Mouse (Mus musculus) thymus, adult 2 months (tissue): ENCODE measurements around the gene Lzts2. TPM values are rescaled to one million over a fixed set of nuclear protein-coding genes. Genes with fewer than 3 reads are reported as not detected.

Experiments used
- DNase-seq: peaks from one replicate; pipeline ENCODE4 v3.0.0; 2021
- H3K27ac ChIP-seq: fragments of 200-500 bp; 2 replicates; pipeline ENCODE4 v1.5.1; 2012; ENCODE audit warnings: low read length, control low read depth; ENCODE audit not compliant: control insufficient read depth, insufficient read depth
- H3K27me3 ChIP-seq: fragments of 200-500 bp; 2 replicates; pipeline ENCODE4 v1.6.1; 2012; ENCODE audit warnings: mild to moderate bottlenecking, low read length, moderate library complexity, mixed read lengths; ENCODE audit not compliant: control insufficient read depth, insufficient read depth
- H3K36me3 ChIP-seq: fragments of 200-500 bp; 2 replicates; pipeline ENCODE4 v1.6.1; 2012; ENCODE audit warnings: mild to moderate bottlenecking, low read length, moderate library complexity; ENCODE audit not compliant: control insufficient read depth, insufficient read depth
- H3K4me1 ChIP-seq: fragments of 200-500 bp; replicated peaks from 2 replicates; pipeline ENCODE4 v1.6.1; 2012; ENCODE audit warnings: low read length; ENCODE audit not compliant: control insufficient read depth, insufficient read depth
- H3K4me3 ChIP-seq: fragments of 200-500 bp; 2 replicates; pipeline ENCODE4 v1.5.1; 2012; ENCODE audit warnings: mild to moderate bottlenecking, low read length, control low read depth, moderate library complexity; ENCODE audit not compliant: control insufficient read depth, insufficient read depth
- CTCF ChIP-seq: fragments of 200-500 bp; IDR thresholded peaks from 2 replicates; pipeline ENCODE4 v1.5.1; 2012; ENCODE audit warnings: mild to moderate bottlenecking, control low read depth, low read length, moderate library complexity, borderline replicate concordance; ENCODE audit not compliant: control insufficient read depth, poor library complexity, insufficient read depth; ENCODE audit errors: extremely low read depth
- POLR2A ChIP-seq: fragments of 200-500 bp; IDR thresholded peaks from 2 replicates; pipeline ENCODE4 v1.6.1; 2012; ENCODE audit warnings: mild to moderate bottlenecking, low read length, control low read depth, moderate library complexity; ENCODE audit not compliant: control insufficient read depth, poor library complexity, insufficient read depth; ENCODE audit errors: extremely low read depth
- WGBS: fragments of 180-500 bp; shearing (Covaris S2); methylation state at CpG from one replicate; pipeline ENCODE4 v1.1.7; 2018; 5-methylcytosine and 5-hydroxymethylcytosine counted together
- polyA plus RNA-seq: library from polyadenylated mRNA; depleted of rRNA; stranded (reverse); fragments of >200 nt; gene quantifications from 2 replicates; pipeline ENCODE4 v1.2.3, GENCODE M21; 2012

Lzts2 gene
- polyA plus RNA-seq, 1 experiment: 41.2 TPM

DNA sequence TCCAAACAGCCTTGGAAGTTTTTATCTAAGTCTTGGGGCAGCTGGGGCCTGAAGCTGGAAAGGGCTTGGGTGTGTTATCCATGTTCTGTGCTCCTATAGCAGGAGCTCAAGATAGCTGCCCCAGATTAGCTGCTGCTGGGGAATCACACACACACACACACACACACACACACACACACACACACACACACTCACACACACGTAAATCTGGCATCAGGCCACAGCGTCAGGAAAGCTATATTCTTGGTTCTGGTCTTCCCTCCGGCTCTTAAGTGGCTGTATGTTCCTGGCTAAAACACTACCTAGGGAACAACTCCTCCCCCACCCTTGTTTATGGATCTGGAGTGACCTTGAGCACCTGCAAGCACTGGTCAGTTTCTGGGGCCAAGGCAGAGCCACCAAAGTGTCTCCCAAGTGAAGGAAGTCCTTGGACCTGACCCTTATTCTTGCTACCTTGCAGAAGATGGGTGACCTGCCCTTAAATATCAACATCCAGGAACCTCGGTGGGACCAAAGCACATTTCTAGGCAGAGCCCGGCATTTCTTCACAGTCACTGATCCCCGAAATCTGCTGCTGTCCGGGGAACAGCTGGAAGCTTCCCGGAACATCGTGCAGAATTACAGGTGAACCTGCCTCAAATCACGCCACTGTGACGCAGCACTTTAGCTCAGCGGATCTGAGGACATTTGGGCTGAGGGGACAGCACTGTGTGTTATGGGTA, 34.6 kb downstream of the Lzts2 start:
- H3K27ac ChIP-seq: peak overlapping the region; percentile 88
- H3K36me3 ChIP-seq: peaks cover 6% of the 10 kb centered on the region; the same call in 1 of the 2 replicates
- no peak for DNase-seq
- H3K4me3 ChIP-seq: peak overlapping the region; percentile 76; the same call in 1 of the 2 replicates
- no peak for TF ChIP-seq CTCF
- TF ChIP-seq POLR2A: no peak
- 94% methylated on average over 12 of the region's 12 CpGs for WGBS
- no peaks in the 10 kb centered on the region; the same call in 1 of the 2 replicates for H3K27me3 ChIP-seq
- peaks cover 21% of the 10 kb centered on the region for H3K4me1 ChIP-seq

DNA sequence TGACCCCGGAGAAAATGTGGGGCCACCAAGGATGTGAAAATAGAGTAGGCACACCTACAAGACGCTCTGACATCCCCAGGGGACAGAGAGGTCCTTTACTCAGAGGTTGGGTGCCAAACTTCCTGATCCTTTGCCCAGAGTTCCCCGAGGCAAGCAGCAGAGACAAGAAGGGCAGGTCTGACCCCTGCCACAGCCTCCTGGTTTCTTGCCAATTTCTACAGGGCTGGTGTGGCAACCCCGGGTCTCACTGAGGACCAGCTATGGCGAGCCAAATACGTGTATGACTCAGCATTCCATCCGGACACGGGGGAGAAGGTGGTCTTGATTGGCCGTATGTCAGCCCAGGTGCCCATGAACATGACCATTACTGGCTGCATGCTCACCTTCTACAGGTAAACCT, 35.3 kb downstream of the Lzts2 start:
- Histone ChIP-seq H3K4me3 (no peak overlapping the region), H3K27ac (no peak overlapping the region), H3K36me3 (peaks cover 6% of the 10 kb centered on the region; the same call in 1 of the 2 replicates), H3K27me3 (no peaks in the 10 kb centered on the region; the same call in 1 of the 2 replicates), H3K4me1 (peaks cover 21% of the 10 kb centered on the region)
- no peak for TF ChIP-seq CTCF
- no peak for TF ChIP-seq POLR2A
- WGBS: 90% methylated on average over 9 of the region's 9 CpGs
- DNase-seq: no peak

DNA sequence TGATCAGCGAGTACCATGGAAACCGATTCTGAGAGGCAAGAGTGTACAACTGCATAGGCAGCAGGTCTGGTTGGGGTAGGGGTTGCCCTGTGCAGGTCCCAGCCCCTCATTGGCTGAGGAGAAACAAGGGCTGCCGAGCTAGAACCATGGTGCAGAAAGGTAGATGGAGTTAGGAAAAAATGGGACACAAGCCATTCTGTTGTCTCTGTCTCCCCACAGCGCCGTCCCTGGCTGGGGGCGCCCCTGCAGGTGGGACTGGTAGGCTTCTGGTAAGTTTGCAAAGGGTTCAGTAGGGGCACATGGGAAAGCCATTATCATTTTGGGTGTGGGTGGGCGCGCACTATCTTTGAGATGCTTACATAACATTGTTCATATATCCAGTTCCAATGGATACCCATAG, 39.2 kb downstream of the Lzts2 start:
- Histone ChIP-seq H3K27me3 (no peaks in the 10 kb centered on the region), H3K4me1 (peaks cover 17% of the 10 kb centered on the region), H3K36me3 (peaks cover 6% of the 10 kb centered on the region; the same call in 1 of the 2 replicates), H3K27ac (no peak overlapping the region), H3K4me3 (no peak overlapping the region)
- WGBS: 97% methylated on average over 8 of the region's 8 CpGs
- TF ChIP-seq CTCF (no peak), POLR2A (no peak)
- DNase-seq: no peak

DNA sequence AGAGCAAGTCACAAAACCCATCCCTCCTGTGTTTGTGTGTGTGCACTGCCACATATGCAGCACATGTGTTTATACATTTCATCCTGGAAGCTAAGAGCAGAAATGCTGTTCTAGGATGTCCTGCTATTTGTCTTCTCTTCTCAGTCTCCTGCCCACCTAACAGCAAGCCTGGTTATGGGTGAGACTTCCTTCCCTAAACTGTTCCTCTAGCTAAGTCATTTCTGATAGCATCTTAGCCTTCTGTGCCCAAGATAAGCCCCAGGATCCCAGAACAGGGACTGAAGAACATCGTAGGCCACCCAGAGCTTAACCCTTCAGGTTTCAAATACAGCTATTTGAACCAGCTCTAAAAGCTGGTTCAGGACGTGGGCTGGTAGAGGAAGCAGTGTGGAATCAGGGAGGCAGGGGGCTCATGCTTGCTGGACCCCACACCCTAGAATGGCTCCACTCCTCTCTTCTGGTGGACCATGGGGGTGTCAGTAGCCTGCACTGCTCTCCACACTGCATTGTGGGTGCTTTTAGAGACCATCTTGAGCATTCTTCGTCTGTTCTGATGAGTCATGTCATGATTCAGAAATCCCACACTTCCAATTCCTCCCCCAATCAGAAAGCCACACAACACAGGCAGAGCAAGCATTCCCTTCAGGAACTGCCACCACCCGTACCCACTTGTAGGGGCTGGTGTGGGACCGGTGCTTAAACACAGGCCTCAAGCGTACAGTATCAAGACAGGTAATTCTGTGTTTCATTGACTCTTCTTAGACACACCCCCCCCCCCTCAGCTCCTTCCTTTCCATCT, 40.9 kb downstream of the Lzts2 start:
- Histone ChIP-seq H3K4me3 (no peak overlapping the region), H3K4me1 (peaks cover 16% of the 10 kb centered on the region), H3K27ac (no peak overlapping the region), H3K36me3 (peaks cover 6% of the 10 kb centered on the region; the same call in 1 of the 2 replicates), H3K27me3 (no peaks in the 10 kb centered on the region)
- no peak for DNase-seq
- TF ChIP-seq CTCF (no peak), POLR2A (no peak)
- 87% methylated on average over 6 of the region's 6 CpGs for WGBS

DNA sequence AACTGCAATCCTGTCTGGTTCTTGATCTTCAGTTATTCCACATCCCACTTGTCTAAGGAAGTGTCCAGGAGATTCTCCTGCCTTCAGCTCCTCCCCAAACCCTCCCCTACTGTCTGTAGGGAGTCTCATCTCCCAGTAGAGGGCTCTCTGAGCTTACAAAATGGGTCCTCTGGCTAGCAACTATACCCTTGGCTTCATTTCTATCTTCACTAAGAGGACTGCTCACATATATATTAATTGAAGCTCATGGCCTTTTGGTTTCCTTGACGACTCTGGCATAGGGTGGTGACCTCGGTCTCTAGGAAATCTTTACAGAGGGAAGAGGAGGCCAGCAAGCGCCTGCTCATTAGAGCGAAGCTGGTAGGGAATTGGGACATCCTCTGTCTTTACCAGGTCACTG, 42.1 kb downstream of the Lzts2 start:
- Histone ChIP-seq H3K36me3 (peaks cover 6% of the 10 kb centered on the region; the same call in 1 of the 2 replicates), H3K4me1 (peaks cover 16% of the 10 kb centered on the region), H3K27me3 (no peaks in the 10 kb centered on the region), H3K4me3 (no peak overlapping the region), H3K27ac (no peak overlapping the region; the same call in 1 of the 2 replicates)
- no peak for DNase-seq
- TF ChIP-seq CTCF (no peak), POLR2A (no peak)
- WGBS: 45% methylated on average over 4 of the region's 4 CpGs

DNA sequence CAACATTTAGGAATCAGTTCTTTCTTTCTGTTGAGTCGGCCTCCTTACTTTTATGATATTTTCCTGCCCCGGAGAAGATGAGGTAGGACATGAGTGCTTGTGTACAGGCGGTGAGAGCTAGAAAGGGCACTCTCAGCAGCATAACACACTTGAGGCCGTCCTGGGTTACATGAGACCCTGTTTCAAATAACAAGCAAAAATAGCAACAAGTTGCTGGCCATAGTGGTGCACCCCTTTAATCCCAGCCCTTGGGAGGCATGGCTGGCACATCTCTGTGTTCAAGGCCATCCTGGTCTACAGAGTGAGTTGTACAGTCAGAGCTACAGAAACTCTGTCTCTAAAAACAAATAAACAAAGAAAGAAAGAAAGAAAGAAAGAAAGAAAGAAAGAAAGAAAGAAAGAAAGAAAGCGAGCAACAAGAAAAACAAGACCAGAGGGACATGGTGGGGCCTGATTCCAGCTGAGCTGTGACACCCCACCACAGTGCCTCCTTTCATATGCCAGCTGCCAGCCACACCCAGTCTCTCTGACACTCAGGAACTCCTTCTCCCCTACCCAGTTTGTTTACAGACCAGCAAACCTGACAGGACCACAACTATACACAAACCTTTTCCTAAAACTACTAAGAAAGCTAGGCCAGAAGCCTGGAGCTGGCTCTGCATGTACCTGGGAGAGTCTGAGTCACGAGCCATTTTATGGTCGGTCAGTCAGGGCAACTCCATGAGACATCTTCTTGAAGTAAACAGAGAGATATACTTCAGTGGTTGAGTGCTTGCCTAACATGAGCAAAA, 42.9 kb downstream of the Lzts2 start:
- peak overlapping the region; percentile 13; the same call in 1 of the 2 replicates for H3K4me3 ChIP-seq
- 50% methylated on average over 7 of the region's 7 CpGs for WGBS
- peaks cover 6% of the 10 kb centered on the region; the same call in 1 of the 2 replicates for H3K36me3 ChIP-seq
- TF ChIP-seq POLR2A: no peak
- no peak for TF ChIP-seq CTCF
- H3K27me3 ChIP-seq: no peaks in the 10 kb centered on the region
- H3K27ac ChIP-seq: peak overlapping the region; percentile 99
- peaks cover 16% of the 10 kb centered on the region for H3K4me1 ChIP-seq
- peak; percentile 43 for DNase-seq
